Mouse (Mus musculus): ENCODE data around the gene Usp9x. TPM values are rescaled to one million over a fixed set of nuclear protein-coding genes. Genes with fewer than 3 reads are reported as not detected.

The Usp9x gene
- total and polyA plus RNA-seq, 3 experiments = 56.3 to 64.5 (median 62.8) TPM

DNA sequence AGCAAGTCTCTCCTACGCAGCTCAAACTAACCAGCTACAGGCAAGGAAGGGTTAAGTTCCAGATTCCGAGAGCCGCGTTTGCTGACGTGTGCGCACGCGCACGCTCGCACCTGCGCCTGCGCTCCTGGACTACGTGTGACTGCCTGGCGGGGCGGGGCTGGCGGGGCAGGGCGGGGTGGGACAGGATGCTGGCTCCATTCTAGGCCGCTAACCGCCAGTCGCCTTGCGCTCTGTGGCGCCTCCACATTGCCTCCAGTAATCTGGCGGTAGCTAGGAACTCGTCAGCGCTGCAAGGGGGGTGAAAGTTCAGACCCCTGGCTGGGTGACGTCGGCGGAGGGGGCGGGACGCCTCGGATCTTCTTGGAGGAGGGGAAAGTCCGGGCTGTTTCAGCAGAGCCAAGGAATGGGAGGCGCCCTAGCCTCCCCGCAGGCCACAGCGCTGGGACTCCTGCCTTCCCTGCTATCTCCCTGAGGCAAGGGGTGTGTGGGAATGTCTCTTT is 29.6 kb upstream of the Usp9x start:
- TF ChIP-seq MAFK (IDR thresholded peaks at IDR 0.05; ENCODE audit: insufficient replicate concordance, low read length) (0 out of 2 replicates have a peak, but pooled peaks have one; percentile 20), ZMIZ1 (IDR thresholded peaks at IDR 0.05; ENCODE audit: low read depth, low read length) (0 out of 2 replicates have a peak, but pooled peaks have one; percentile 52), POLR2A (IDR thresholded peaks at IDR 0.05; ENCODE audit: low read depth, low read length) (peak; percentile 71), TBP (conservative IDR thresholded peaks at IDR 0.05; ENCODE audit: low read depth, low read length) (no peak), HCFC1 (IDR thresholded peaks at IDR 0.05; ENCODE audit: low read depth, low read length) (peak; percentile 61; the same call in 1 of the 2 replicates), ELF1 (IDR thresholded peaks at IDR 0.05; ENCODE audit: low read depth, low read length) (peak; percentile 61), USF2 (conservative IDR thresholded peaks at IDR 0.05; ENCODE audit: low read depth, low read length) (no peak), NRF1 (IDR thresholded peaks at IDR 0.05; ENCODE audit: low read depth, low read length) (peak; percentile 90), BHLHE40 (IDR thresholded peaks at IDR 0.05; ENCODE audit: low read depth, low read length) (peak; percentile 62), KAT2A (IDR thresholded peaks at IDR 0.05; ENCODE audit: insufficient replicate concordance, low read length) (0 out of 2 replicates have a peak, but pooled peaks have one; percentile 49), E2F4 (IDR thresholded peaks at IDR 0.05; ENCODE audit: insufficient replicate concordance, low read depth, low read length) (0 out of 2 replicates have a peak, but pooled peaks have one; percentile 42), NELFE (IDR thresholded peaks at IDR 0.05; ENCODE audit: low read depth, low read length) (peak; percentile 47; the same call in 1 of the 2 replicates), MAX (IDR thresholded peaks at IDR 0.05; ENCODE audit: low read length) (peak; percentile 49; the same call in 1 of the 2 replicates), MAZ (IDR thresholded peaks at IDR 0.05; ENCODE audit: low read depth, low read length) (peak; percentile 71), MYC (IDR thresholded peaks at IDR 0.05; ENCODE audit: low read depth, low read length) (0 out of 2 replicates have a peak, but pooled peaks have one; percentile 31), CHD2 (IDR thresholded peaks at IDR 0.05; ENCODE audit: low read length) (peak; percentile 75; the same call in 1 of the 2 replicates), RCOR1 (conservative IDR thresholded peaks at IDR 0.05; ENCODE audit: low read depth, low read length) (peak; percentile 50; the same call in 1 of the 2 replicates), MXI1 (IDR thresholded peaks at IDR 0.05; ENCODE audit: low read depth, low read length) (peak; percentile 41; the same call in 1 of the 2 replicates), RAD21 (IDR thresholded peaks at IDR 0.05; ENCODE audit: low read depth, low read length) (no peak), TCF12 (IDR thresholded peaks at IDR 0.05; ENCODE audit: low read depth, low read length) (peak; percentile 64), ZC3H11A (IDR thresholded peaks at IDR 0.05; ENCODE audit: low read depth, low read length) (no peak), CTCF (conservative IDR thresholded peaks at IDR 0.05 in 1 of 2, IDR thresholded peaks at IDR 0.05 in 1 of 2; ENCODE audit: low read depth in 2 of 2, low read length in 2 of 2) (peak in 1 of 2 experiments; percentile 22; a peak in 2 of 4 replicates), MEF2A (IDR thresholded peaks at IDR 0.05; ENCODE audit: borderline replicate concordance, low read depth, low read length) (peak; percentile 29; the same call in 1 of the 2 replicates), POLR2AphosphoS2 (IDR thresholded peaks at IDR 0.05; ENCODE audit: low read depth, low read length) (0 out of 2 replicates have a peak, but pooled peaks have one; percentile 28), SMC3 (IDR thresholded peaks at IDR 0.05; ENCODE audit: low read depth, low read length) (no peak), USF1 (IDR thresholded peaks at IDR 0.05; ENCODE audit: low read depth, low read length) (no peak)
- in situ Hi-C loops (cut with MboI; ENCODE audit: low pct_ligation_motif_present, low pct_unique_long_range_greater_than_20kb, low sequenced_read_pairs) = no loop called here
- dilution Hi-C loops (cut with MboI; ENCODE audit: extremely low pct_ligation_motif_present, extremely low pct_unique_long_range_greater_than_20kb, low sequenced_read_pairs) = no loop called here
- Histone ChIP-seq H3K27ac (ENCODE audit: insufficient read depth, low read depth) (peak overlapping the region; percentile 37), H3K9me3 (replicated peaks; ENCODE audit: low read length) (no peaks in the 10 kb centered on the region), H3K36me3 (replicated peaks in 1 of 2; ENCODE audit: control insufficient read depth in 1 of 2, insufficient read depth in 1 of 2, low read length in 1 of 2) (peaks cover 0 to 7% of the 10 kb centered on the region in 2 experiments), H3K79me2 (replicated peaks; ENCODE audit: control insufficient read depth, extremely low read depth, insufficient read depth, poor library complexity, severe bottlenecking) (no peaks in the 10 kb centered on the region), H3K4me2 (ENCODE audit: insufficient read depth, low read depth, poor library complexity, severe bottlenecking) (peak overlapping the region; percentile 37; the same call in 1 of the 2 replicates), H3K4me1 (ENCODE audit: control insufficient read depth in 1 of 2, insufficient read depth in 2 of 2) (peaks cover 0 to 6% of the 10 kb centered on the region in 2 experiments; a peak in 2 of 4 replicates), H3K27me3 (replicated peaks) (no peaks in the 10 kb centered on the region), H3K9ac (ENCODE audit: insufficient read depth, low read depth) (peak overlapping the region; percentile 72), H3K4me3 (replicated peaks in 1 of 3; ENCODE audit: low read depth in 2 of 3, low read length in 2 of 3, poor library complexity in 1 of 3) (peak overlapping the region; percentile 58 to 80 (median 61))
- peak; percentile 92 for DNase-seq (ENCODE audit: extremely low read depth)

Measured in CH12.LX (cell line).